Mouse (Mus musculus) limb, embryonic 14.5 days (tissue): ENCODE data around the gene Dbt. TPM values are rescaled to one million over a fixed set of nuclear protein-coding genes. Genes with fewer than 3 reads are reported as not detected.

ENCODE experiments used
- ATAC-seq: fragments of 200-750 bp; cut with Nextera tagmentation; 2 replicates; pipeline ENCODE4 v1.8.0; 2017; ENCODE audit warnings: low read depth, moderate number of reproducible peaks, moderate TSS enrichment; ENCODE audit not compliant: low FRiP score
- DNase-seq: peaks from one replicate; pipeline ENCODE4 v3.0.0-alpha.2; 2015; ENCODE audit warnings: low spot score
- H3K27ac ChIP-seq: fragments of 300-500 bp; sonication (generic); replicated peaks from 2 replicates; pipeline ENCODE4 v1.5.1; 2014; ENCODE audit warnings: low read depth, mild to moderate bottlenecking, low read length, moderate library complexity, mixed read lengths
- H3K27me3 ChIP-seq: fragments of 300-500 bp; sonication (generic); 2 replicates; pipeline ENCODE4 v1.6.1; 2014; ENCODE audit warnings: low read length, mixed read lengths; ENCODE audit not compliant: control insufficient read depth, insufficient read depth
- H3K36me3 ChIP-seq: fragments of 300-500 bp; sonication (generic); 2 replicates; pipeline ENCODE4 v1.6.1; 2014; ENCODE audit warnings: mild to moderate bottlenecking, low read length, moderate library complexity, mixed read lengths; ENCODE audit not compliant: control insufficient read depth, insufficient read depth
- H3K4me1 ChIP-seq: fragments of 300-500 bp; sonication (generic); 2 replicates; pipeline ENCODE4 v1.6.1; 2014; ENCODE audit warnings: antibody characterized with exemption, low read length, mixed read lengths; ENCODE audit not compliant: control insufficient read depth, insufficient read depth
- H3K4me2 ChIP-seq: fragments of 300-500 bp; sonication (generic); replicated peaks from 2 replicates; pipeline ENCODE4 v1.6.1; 2014; ENCODE audit warnings: low read depth, mild to moderate bottlenecking, low read length, moderate library complexity; ENCODE audit not compliant: severe bottlenecking
- H3K4me3 ChIP-seq: fragments of 300-500 bp; sonication (generic); replicated peaks from 2 replicates; pipeline ENCODE4 v1.5.1; 2014; ENCODE audit warnings: low read length
- H3K9ac ChIP-seq: fragments of 300-500 bp; sonication (generic); 2 replicates; pipeline ENCODE4 v1.6.1; 2014; ENCODE audit warnings: mild to moderate bottlenecking, low read depth, low read length, moderate library complexity; ENCODE audit not compliant: severe bottlenecking
- H3K9me3 ChIP-seq: fragments of 300-500 bp; sonication (generic); 2 replicates; pipeline ENCODE4 v1.6.1; 2016; ENCODE audit warnings: low read length; ENCODE audit not compliant: control insufficient read depth
- POLR2A ChIP-seq: fragments of 200-500 bp; IDR thresholded peaks from 2 replicates; pipeline ENCODE4 v1.8.0; 2012; ENCODE audit warnings: inconsistent platforms, mild to moderate bottlenecking, moderate library complexity, borderline replicate concordance; ENCODE audit not compliant: insufficient read depth, insufficient read length; ENCODE audit errors: extremely low read depth
- WGBS: fragments of 180-500 bp; shearing (Covaris S2); extraction: QIAGEN DNeasy Blood & Tissue Kit; methylation state at CpG from one replicate; pipeline ENCODE4 v1.1.7; 2014; 5-methylcytosine and 5-hydroxymethylcytosine counted together
- polyA plus RNA-seq, 2 experiments: library from polyadenylated mRNA; depleted of rRNA in 1 of 2; stranded (reverse) in 1 of 2; unstranded in 1 of 2; fragments of >200 nt; fragmentation: Nextera tagmentation in 1 of 2; extraction: Ambion mirVana in 1 of 2; gene quantifications; 2 replicates each; pipeline versions ENCODE4 v1.2.1 to v1.2.3; 2012 to 2014

Gene Dbt
- polyA plus RNA-seq, 2 experiments = 10.6 to 16.1 TPM

GRCm38 (mm10) chr3:116570628-116571027 is 57.8 kb downstream of the Dbt start:
- WGBS = 83% methylated on average over 2 of the region's 2 CpGs
- no peak for ATAC-seq
- H3K4me2 ChIP-seq = no peak overlapping the region
- H3K9ac ChIP-seq = no peak overlapping the region
- no peaks in the 10 kb centered on the region for H3K9me3 ChIP-seq
- no peaks in the 10 kb centered on the region for H3K27me3 ChIP-seq
- no peak overlapping the region for H3K27ac ChIP-seq
- no peak for DNase-seq
- TF ChIP-seq POLR2A = no peak
- H3K36me3 ChIP-seq = no peaks in the 10 kb centered on the region
- H3K4me3 ChIP-seq = no peak overlapping the region
- H3K4me1 ChIP-seq = no peaks in the 10 kb centered on the region

GRCm38 (mm10) chr3:116577286-116577685 is 64.4 kb downstream of the Dbt start:
- ATAC-seq = no peak
- H3K27me3 ChIP-seq = no peaks in the 10 kb centered on the region
- TF ChIP-seq POLR2A = no peak
- no peak overlapping the region for H3K27ac ChIP-seq
- H3K9ac ChIP-seq = no peak overlapping the region
- no peaks in the 10 kb centered on the region for H3K9me3 ChIP-seq
- peaks cover 21% of the 10 kb centered on the region for H3K36me3 ChIP-seq
- no peak overlapping the region for H3K4me3 ChIP-seq
- WGBS = 58% methylated on average over 3 of the region's 3 CpGs
- no peaks in the 10 kb centered on the region for H3K4me1 ChIP-seq
- H3K4me2 ChIP-seq = no peak overlapping the region
- DNase-seq = no peak

GRCm38 (mm10) chr3:116582201-116582600 is 69.3 kb downstream of the Dbt start:
- WGBS = 95% methylated on average over 9 of the region's 9 CpGs
- Histone ChIP-seq H3K36me3 (peaks cover 63% of the 10 kb centered on the region), H3K9me3 (no peaks in the 10 kb centered on the region), H3K27me3 (no peaks in the 10 kb centered on the region), H3K27ac (no peak overlapping the region), H3K4me1 (no peaks in the 10 kb centered on the region), H3K9ac (no peak overlapping the region), H3K4me3 (no peak overlapping the region), H3K4me2 (no peak overlapping the region)
- TF ChIP-seq POLR2A = no peak
- no peak for ATAC-seq
- no peak for DNase-seq

- Histone ChIP-seq H3K9me3 (no peaks in the 10 kb centered on the region), H3K27me3 (no peaks in the 10 kb centered on the region), H3K4me3 (peak overlapping the region; percentile 66), H3K4me2 (peak overlapping the region; percentile 48), H3K4me1 (0 out of 2 replicates have a peak, but pooled peaks cover 2% of the 10 kb centered on the region), H3K27ac (peak overlapping the region; percentile 79), H3K9ac (peak overlapping the region; percentile 65), H3K36me3 (peaks cover 27% of the 10 kb centered on the region)
- no peak for TF ChIP-seq POLR2A
- 1% methylated on average over 22 of the region's 22 CpGs for WGBS
- DNase-seq = peak; percentile 58
- ATAC-seq = peak; percentile 64
Observed at GRCm38 (mm10) chr3:116594076-116594727, 81.3 kb downstream of the Dbt start.

- WGBS = 0% methylated on average over 65 of the region's 65 CpGs
- peak within 1 kb of the TSS; percentile 79 for H3K27ac ChIP-seq
- no peaks in the 10 kb centered on the region for H3K27me3 ChIP-seq
- H3K9me3 ChIP-seq = no peaks in the 10 kb centered on the region
- H3K4me3 ChIP-seq = peak within 1 kb of the TSS; percentile 66
- peak; percentile 100 for DNase-seq
- ATAC-seq = peak; percentile 98
- H3K36me3 ChIP-seq = peaks cover 19% of the 10 kb centered on the region
- peak within 1 kb of the TSS; percentile 65 for H3K9ac ChIP-seq
- 0 out of 2 replicates have a peak, but pooled peaks cover 2% of the 10 kb centered on the region for H3K4me1 ChIP-seq
- H3K4me2 ChIP-seq = peak within 1 kb of the TSS; percentile 82
- TF ChIP-seq POLR2A = no peak
Observed at GRCm38 (mm10) chr3:116594728-116595602, 82.1 kb downstream of the Dbt start, which contains the start of gene Sass6. Gene Sass6 (plus strand): TSS chr3:116594982.
